Mouse (Mus musculus) midbrain, embryonic 14.5 days (tissue): ENCODE data around the gene Ssrp1. TPM values are rescaled to one million over a fixed set of nuclear protein-coding genes. Genes with fewer than 3 reads are reported as not detected.

Source experiments
- ATAC-seq: fragments of 200-750 bp; cut with Nextera tagmentation; 2 replicates; pipeline ENCODE4 v1.8.0; 2017; ENCODE audit warnings: moderate number of reproducible peaks, moderate library complexity; ENCODE audit not compliant: low FRiP score, low TSS enrichment
- DNase-seq: peaks from one replicate; pipeline ENCODE4 v3.0.0-alpha.2; 2015
- H3K27ac ChIP-seq: fragments of 300-500 bp; sonication (generic); replicated peaks from 2 replicates; pipeline ENCODE4 v1.5.1; 2014; ENCODE audit warnings: mild to moderate bottlenecking, low read depth, low read length, moderate library complexity
- H3K27me3 ChIP-seq: fragments of 300-500 bp; sonication (generic); 2 replicates; pipeline ENCODE4 v1.6.1; 2014; ENCODE audit warnings: low read length, control low read depth, mixed read lengths; ENCODE audit not compliant: control insufficient read depth, insufficient read depth
- H3K36me3 ChIP-seq: fragments of 300-500 bp; sonication (generic); 2 replicates; pipeline ENCODE4 v1.6.1; 2014; ENCODE audit warnings: low read length, control low read depth; ENCODE audit not compliant: control insufficient read depth, insufficient read depth
- H3K4me1 ChIP-seq: fragments of 300-500 bp; sonication (generic); 2 replicates; pipeline ENCODE4 v1.6.1; 2014; ENCODE audit warnings: mild to moderate bottlenecking, antibody characterized with exemption, low read length, control low read depth; ENCODE audit not compliant: control insufficient read depth, insufficient read depth
- H3K4me2 ChIP-seq: fragments of 300-500 bp; sonication (generic); 2 replicates; pipeline ENCODE4 v1.6.1; 2014; ENCODE audit warnings: mild to moderate bottlenecking, low read length, moderate library complexity
- H3K4me3 ChIP-seq: fragments of 300-500 bp; sonication (generic); replicated peaks from 2 replicates; pipeline ENCODE4 v1.5.1; 2014; ENCODE audit warnings: low read depth, low read length
- H3K9ac ChIP-seq: fragments of 300-500 bp; sonication (generic); replicated peaks from 2 replicates; pipeline ENCODE4 v1.6.1; 2014; ENCODE audit warnings: mild to moderate bottlenecking, low read length, moderate library complexity
- H3K9me3 ChIP-seq: fragments of 300-500 bp; sonication (generic); 2 replicates; pipeline ENCODE4 v1.6.1; 2016; ENCODE audit warnings: low read length, control low read depth, mixed read lengths; ENCODE audit not compliant: control insufficient read depth
- WGBS: fragments of 180-500 bp; shearing (Covaris S2); extraction: QIAGEN DNeasy Blood & Tissue Kit; methylation state at CpG from one replicate; pipeline ENCODE4 v1.1.7; 2014; 5-methylcytosine and 5-hydroxymethylcytosine counted together
- polyA plus RNA-seq: library from polyadenylated mRNA; unstranded; fragments of >200 nt; fragmentation: Nextera tagmentation; extraction: Ambion mirVana; gene quantifications from 2 replicates; pipeline ENCODE4 v1.2.1, GENCODE M21; 2014

Ssrp1 gene
- polyA plus RNA-seq, 1 experiment from 2014 or later: 204 TPM

GRCm38 (mm10) chr2:85029897-85030296, 7.1 kb upstream of the Ssrp1 start:
- H3K36me3 ChIP-seq: no peaks in the 10 kb centered on the region
- H3K4me2 ChIP-seq: no peak overlapping the region
- H3K4me3 ChIP-seq: no peak overlapping the region
- WGBS: 64% methylated on average over 6 of the region's 6 CpGs
- ATAC-seq: no peak
- H3K27ac ChIP-seq: no peak overlapping the region
- no peak for DNase-seq
- no peaks in the 10 kb centered on the region for H3K4me1 ChIP-seq
- no peak overlapping the region for H3K9ac ChIP-seq
- no peaks in the 10 kb centered on the region for H3K27me3 ChIP-seq
- no peaks in the 10 kb centered on the region for H3K9me3 ChIP-seq

- no peak overlapping the region for H3K4me2 ChIP-seq
- H3K27me3 ChIP-seq: no peaks in the 10 kb centered on the region
- ATAC-seq (no peak), DNase-seq (no peak)
- no peak overlapping the region for H3K4me3 ChIP-seq
- H3K4me1 ChIP-seq: no peaks in the 10 kb centered on the region
- 71% methylated on average over 6 of the region's 6 CpGs for WGBS
- H3K36me3 ChIP-seq: no peaks in the 10 kb centered on the region
- no peak overlapping the region for H3K9ac ChIP-seq
- no peak overlapping the region for H3K27ac ChIP-seq
- H3K9me3 ChIP-seq: no peaks in the 10 kb centered on the region
Observed at GRCm38 (mm10) chr2:85030989-85031388, 6.0 kb upstream of the Ssrp1 start.

GRCm38 (mm10) chr2:85033121-85033520, 3.9 kb upstream of the Ssrp1 start:
- Histone ChIP-seq H3K27me3 (no peaks in the 10 kb centered on the region), H3K4me3 (no peak overlapping the region), H3K4me2 (no peak overlapping the region), H3K9ac (no peak overlapping the region), H3K36me3 (no peaks in the 10 kb centered on the region), H3K4me1 (peaks cover 5% of the 10 kb centered on the region), H3K27ac (no peak overlapping the region), H3K9me3 (no peaks in the 10 kb centered on the region)
- DNase-seq (no peak), ATAC-seq (no peak)
- 87% methylated on average over 2 of the region's 2 CpGs for WGBS

GRCm38 (mm10) chr2:85034169-85034568, 2.9 kb upstream of the Ssrp1 start:
- 83% methylated on average over 7 of the region's 7 CpGs for WGBS

GRCm38 (mm10) chr2:85036507-85037046, 457 bp upstream of the Ssrp1 start:
- DNase-seq (no peak), ATAC-seq (peak; percentile 19; the same call in 1 of the 2 replicates)
- Histone ChIP-seq H3K4me1 (peaks cover 11% of the 10 kb centered on the region), H3K27me3 (no peaks in the 10 kb centered on the region), H3K9me3 (no peaks in the 10 kb centered on the region), H3K4me2 (peak overlapping the region; percentile 72), H3K4me3 (peak overlapping the region; percentile 77), H3K9ac (peak overlapping the region; percentile 91), H3K36me3 (peaks cover 26% of the 10 kb centered on the region), H3K27ac (peak overlapping the region; percentile 74; the same call in 1 of the 2 replicates)
- 11% methylated on average over 11 of the region's 11 CpGs for WGBS

More at GRCm38 (mm10) chr2:85034169-85034568, 2.9 kb upstream of the Ssrp1 start:
- Histone ChIP-seq H3K9me3 (no peaks in the 10 kb centered on the region), H3K4me1 (peaks cover 11% of the 10 kb centered on the region), H3K27me3 (no peaks in the 10 kb centered on the region), H3K36me3 (peaks cover 2% of the 10 kb centered on the region; the same call in 1 of the 2 replicates), H3K4me3 (no peak overlapping the region), H3K27ac (no peak overlapping the region), H3K9ac (no peak overlapping the region), H3K4me2 (no peak overlapping the region)
- DNase-seq (no peak), ATAC-seq (no peak)

GRCm38 (mm10) chr2:85038336-85038735, 1.3 kb downstream of the Ssrp1 start:
- peak overlapping the region; percentile 91 for H3K9ac ChIP-seq
- H3K4me2 ChIP-seq: peak overlapping the region; percentile 85
- ATAC-seq (no peak), DNase-seq (no peak)
- peaks cover 11% of the 10 kb centered on the region for H3K4me1 ChIP-seq
- peaks cover 43% of the 10 kb centered on the region for H3K36me3 ChIP-seq
- 72% methylated on average over 13 of the region's 13 CpGs for WGBS
- peak overlapping the region; percentile 77 for H3K4me3 ChIP-seq
- no peak overlapping the region for H3K27ac ChIP-seq
- H3K27me3 ChIP-seq: no peaks in the 10 kb centered on the region
- no peaks in the 10 kb centered on the region for H3K9me3 ChIP-seq

- DNase-seq: no peak
- Histone ChIP-seq H3K4me3 (no peak overlapping the region), H3K4me1 (peaks cover 9% of the 10 kb centered on the region)
Observed at GRCm38 (mm10) chr2:85043623-85044022, 6.6 kb downstream of the Ssrp1 start.

GRCm38 (mm10) chr2:85046222-85046621, 9.2 kb downstream of the Ssrp1 start:
- DNase-seq: no peak

More at GRCm38 (mm10) chr2:85043623-85044022, 6.6 kb downstream of the Ssrp1 start:
- H3K27me3 ChIP-seq: no peaks in the 10 kb centered on the region
- H3K4me2 ChIP-seq: no peak overlapping the region
- H3K27ac ChIP-seq: no peak overlapping the region
- WGBS: 93% methylated on average over 7 of the region's 7 CpGs
- H3K9me3 ChIP-seq: no peaks in the 10 kb centered on the region
- no peak overlapping the region for H3K9ac ChIP-seq
- H3K36me3 ChIP-seq: peaks cover 82% of the 10 kb centered on the region
- ATAC-seq: no peak

GRCm38 (mm10) chr2:85047081-85047480, 10.0 kb downstream of the Ssrp1 start:
- H3K4me3 ChIP-seq: peak overlapping the region; percentile 70
- DNase-seq (no peak), ATAC-seq (no peak)
- peaks cover 59% of the 10 kb centered on the region for H3K36me3 ChIP-seq
- H3K27ac ChIP-seq: peak overlapping the region; percentile 92; the same call in 1 of the 2 replicates
- H3K4me1 ChIP-seq: peaks cover 33% of the 10 kb centered on the region
- peak overlapping the region; percentile 67 for H3K4me2 ChIP-seq
- H3K9ac ChIP-seq: peak overlapping the region; percentile 75
- H3K27me3 ChIP-seq: no peaks in the 10 kb centered on the region
- H3K9me3 ChIP-seq: no peaks in the 10 kb centered on the region
- WGBS: 59% methylated on average over 10 of the region's 10 CpGs

More at GRCm38 (mm10) chr2:85046222-85046621, 9.2 kb downstream of the Ssrp1 start:
- WGBS: 86% methylated on average over 8 of the region's 8 CpGs
- no peak for ATAC-seq
- no peaks in the 10 kb centered on the region for H3K9me3 ChIP-seq
- no peak overlapping the region for H3K4me2 ChIP-seq
- H3K36me3 ChIP-seq: peaks cover 60% of the 10 kb centered on the region
- H3K27me3 ChIP-seq: no peaks in the 10 kb centered on the region
- H3K9ac ChIP-seq: no peak overlapping the region
- H3K4me3 ChIP-seq: no peak overlapping the region
- no peak overlapping the region for H3K27ac ChIP-seq
- peaks cover 33% of the 10 kb centered on the region for H3K4me1 ChIP-seq
